Mouse (Mus musculus): Measurements from ENCODE around the gene Fam193a.

Fam193a gene

GRCm38 (mm10) chr5:34517913-34518312 is 148.2 kb downstream of the Fam193a start:
- ChIA-PET POLR2A (interaction anchor here in 2 of 4 experiments (0.9 to 3.5 kb wide), 3 partner anchors 21 to 142 kb away, joined by 3 to 16 read pairs (median 5); partner anchors contain the start of genes Grk4 (in 1 of the 2), Mfsd10 (in 1 of the 2) and Nop14 (in 1 of the 2)), CTCF (interaction anchor here in 2 of 4 experiments (0.6 to 0.7 kb wide), 3 partner anchors 11 to 362 kb away, joined by 4 to 10 read pairs (median 10); no protein-coding TSS in a partner anchor)

- POLR2A ChIA-PET, result interaction anchor here in 2 of 4 experiments (0.6 to 3.5 kb wide), 6 partner anchors 24 to 140 kb away, joined by 3 to 16 read pairs (median 5); partner anchors contain the start of genes Grk4 (in 2 of the 2), Mfsd10 (in 2 of the 2), Nop14 (in 2 of the 2) and Add1 (in 1 of the 2)
These were observed 149.7 kb downstream of the Fam193a start for GRCm38 (mm10) chr5:34519389-34519910.

GRCm38 (mm10) chr5:34520458-34521209 is 150.9 kb downstream of the Fam193a start:
- POLR2A ChIA-PET, result interaction anchor here in 2 of 4 experiments (0.7 to 1.5 kb wide), 6 partner anchors 10 to 1266 kb away, joined by 3 read pairs; partner anchors contain the start of genes Grk4 (in 1 of the 2), Nop14 (in 1 of the 2) and Slbp (in 1 of the 2)
- CTCF ChIA-PET, result interaction anchor here in 2 of 4 experiments (0.9 to 2.1 kb wide), 2 partner anchors 122 to 230 kb away, joined by 3 to 9 read pairs; no protein-coding TSS in a partner anchor

More at GRCm38 (mm10) chr5:34519389-34519910, 149.7 kb downstream of the Fam193a start:
- CTCF ChIA-PET, result interaction anchor here in 2 of 4 experiments (0.7 to 2.1 kb wide), 5 partner anchors 19 to 140 kb away, joined by 3 to 9 read pairs (median 3); partner anchors contain the start of genes Grk4 (in 1 of the 2) and Nop14 (in 1 of the 2)

- ChIA-PET POLR2A (interaction anchor here in 2 of 4 experiments (0.6 to 1.5 kb wide), 9 partner anchors 11 to 1265 kb away, joined by 3 to 4 read pairs (median 3); partner anchors contain the start of genes Grk4 (in 1 of the 2), Nop14 (in 1 of the 2), Rnf4 (in 1 of the 2) and Slbp (in 1 of the 2)), CTCF (interaction anchor here in 2 of 4 experiments (0.9 to 1.0 kb wide), 2 partner anchors 115 to 230 kb away, joined by 3 read pairs; partner anchors contain the start of gene Mfsd10 (in 1 of the 2))
These were observed 151.6 kb downstream of the Fam193a start for GRCm38 (mm10) chr5:34521337-34521736.

GRCm38 (mm10) chr5:34523958-34524485 is 154.3 kb downstream of the Fam193a start:
- POLR2A ChIA-PET, result interaction anchor here in 3 of 4 experiments (0.5 to 2.0 kb wide), 7 partner anchors 10 to 206 kb away, joined by 3 to 7 read pairs (median 5); partner anchors contain the start of genes Tnip2 (in 3 of the 3), Grk4 (in 2 of the 3) and Nop14 (in 2 of the 3)
- CTCF ChIA-PET, result interaction anchor here in 2 of 4 experiments (0.5 to 1.7 kb wide), 5 partner anchors 10 to 123 kb away, joined by 3 to 12 read pairs (median 5); partner anchors contain the start of genes Add1 (in 1 of the 2) and Tnip2 (in 1 of the 2)

- CTCF ChIA-PET, result interaction anchor here in 2 of 4 experiments (0.9 to 1.7 kb wide), 4 partner anchors 10 to 123 kb away, joined by 3 to 12 read pairs (median 6); partner anchors contain the start of gene Tnip2 (in 1 of the 2)
- POLR2A ChIA-PET, result interaction anchor here in 3 of 4 experiments (0.5 to 2.5 kb wide), 6 partner anchors 10 to 136 kb away, joined by 4 to 11 read pairs (median 5); partner anchors contain the start of genes Grk4 (in 2 of the 3), Nop14 (in 2 of the 3), Tnip2 (in 2 of the 3) and Mfsd10 (in 1 of the 3)
These were observed 154.8 kb downstream of the Fam193a start for GRCm38 (mm10) chr5:34524511-34524910.

- CTCF ChIA-PET, result interaction anchor here in 3 of 4 experiments (0.6 to 2.1 kb wide), 8 partner anchors 12 to 1247 kb away, joined by 3 to 12 read pairs (median 4); partner anchors contain the start of genes Mfsd10 (in 1 of the 3), Nop14 (in 1 of the 3) and Tnip2 (in 1 of the 3)
- POLR2A ChIA-PET, result interaction anchor here (0.6 to 2.5 kb wide), 21 partner anchors 10 to 318 kb away, joined by 3 to 18 read pairs (median 3); partner anchors contain the start of genes Tnip2 (in 3 of the 4), Add1 (in 1 of the 4), Grk4 (in 1 of the 4) and Mfsd10 (in 1 of the 4)
These were observed 156.1 kb downstream of the Fam193a start, which contains the start of gene Sh3bp2 for GRCm38 (mm10) chr5:34525663-34526476. Gene Sh3bp2 (plus strand): TSS chr5:34525838.

- ChIA-PET POLR2A (interaction anchor here in 2 of 4 experiments (0.9 to 2.5 kb wide), 9 partner anchors 10 to 190 kb away, joined by 3 to 18 read pairs (median 5); partner anchors contain the start of genes Tnip2 (in 2 of the 2), Grk4 (in 1 of the 2), Mfsd10 (in 1 of the 2) and Nop14 (in 1 of the 2)), CTCF (interaction anchor here in 3 of 4 experiments (0.6 to 2.1 kb wide), 4 partner anchors 12 to 119 kb away, joined by 3 to 12 read pairs (median 6); partner anchors contain the start of gene Mfsd10 (in 1 of the 3))
These were observed 156.7 kb downstream of the Fam193a start for GRCm38 (mm10) chr5:34526477-34526775.

GRCm38 (mm10) chr5:34527352-34527751 is 157.6 kb downstream of the Fam193a start:
- POLR2A ChIA-PET, result interaction anchor here in 2 of 4 experiments (1.7 to 2.2 kb wide), 2 partner anchors 14 to 109 kb away, joined by 5 to 9 read pairs; partner anchors contain the start of genes Mfsd10 (in 1 of the 2) and Tnip2 (in 1 of the 2)
- CTCF ChIA-PET, result no interaction called here

GRCm38 (mm10) chr5:34528724-34529123 is 159.0 kb downstream of the Fam193a start:
- CTCF ChIA-PET, result interaction anchor here in 3 of 4 experiments (0.6 to 1.3 kb wide), 3 partner anchors 10 to 11 kb away, joined by 3 to 4 read pairs (median 3); no protein-coding TSS in a partner anchor
- POLR2A ChIA-PET, result interaction anchor here (0.5 to 2.0 kb wide), 9 partner anchors 10 to 1671 kb away, joined by 3 to 8 read pairs (median 3); partner anchors contain the start of genes Grk4 (in 1 of the 4), Mfsd10 (in 1 of the 4) and Nop14 (in 1 of the 4)

- CTCF ChIA-PET, result interaction anchor here in 1 of 4 experiments (0.6 to 1.3 kb wide), 2 partner anchors 8 to 323 kb away, joined by 3 read pairs; no protein-coding TSS in a partner anchor
- POLR2A ChIA-PET, result interaction anchor here in 3 of 4 experiments (0.9 to 1.1 kb wide), 4 partner anchors 16 to 73 kb away, joined by 3 to 4 read pairs (median 4); partner anchors contain the start of genes Tnip2 (in 2 of the 3) and Add1 (in 1 of the 3)
These were observed 160.4 kb downstream of the Fam193a start for GRCm38 (mm10) chr5:34530116-34530515.

- POLR2A ChIA-PET, result interaction anchor here in 1 of 4 experiments (1.0 to 1.1 kb wide), 2 partner anchors 17 to 43 kb away, joined by 4 read pairs; partner anchors contain the start of genes Add1 and Tnip2
- CTCF ChIA-PET, result interaction anchor here in 1 of 4 experiments (0.6 kb wide), 1 partner anchor 323 kb away, joined by 3 read pairs; no protein-coding TSS in a partner anchor
These were observed 161.0 kb downstream of the Fam193a start for GRCm38 (mm10) chr5:34530687-34531086.

GRCm38 (mm10) chr5:34533066-34533465 is 163.3 kb downstream of the Fam193a start:
- ChIA-PET CTCF (interaction anchor here in 1 of 4 experiments (0.8 kb wide), 1 partner anchor 14 kb away, joined by 3 read pairs; no protein-coding TSS in a partner anchor), POLR2A (interaction anchor here in 1 of 4 experiments (1.6 kb wide), 1 partner anchor 127 kb away, joined by 4 read pairs; the partner anchor contains the start of genes Grk4 and Nop14)

GRCm38 (mm10) chr5:34533820-34534219 is 164.1 kb downstream of the Fam193a start:
- ChIA-PET CTCF (interaction anchor here in 2 of 4 experiments (0.5 to 0.8 kb wide), 3 partner anchors 13 to 1180 kb away, joined by 3 to 4 read pairs (median 3); no protein-coding TSS in a partner anchor), POLR2A (interaction anchor here in 1 of 4 experiments (1.6 kb wide), 1 partner anchor 126 kb away, joined by 4 read pairs; the partner anchor contains the start of genes Grk4 and Nop14)

GRCm38 (mm10) chr5:34534776-34535581 is 165.2 kb downstream of the Fam193a start:
- ChIA-PET CTCF (interaction anchor here in 1 of 4 experiments (0.6 kb wide), 1 partner anchor 1297 kb away, joined by 3 read pairs; no protein-coding TSS in a partner anchor), POLR2A (interaction anchor here in 1 of 4 experiments (0.8 kb wide), 1 partner anchor 21 kb away, joined by 4 read pairs; the partner anchor contains the start of gene Tnip2)
